Mouse (Mus musculus): ENCODE measurements around the gene Jsrp1.

Gene Jsrp1

GRCm38 (mm10) chr10:80805322-80805721 is 8.0 kb downstream of the Jsrp1 start:
- Histone ChIP-seq H3K4me1 (replicated peaks; ENCODE audit: low read depth, low read length) (peaks cover 93% of the 10 kb centered on the region), H3K27me3 (ENCODE audit: insufficient read depth, low read length) (peaks cover 30% of the 10 kb centered on the region), H3K36me3 (ENCODE audit: insufficient read depth, low read length) (peaks cover 51% of the 10 kb centered on the region), H3K4me3 (replicated peaks; ENCODE audit: low read length) (no peak overlapping the region), H3K9me3 (ENCODE audit: low read length) (no peaks in the 10 kb centered on the region)
- TF ChIP-seq NANOG (IDR thresholded peaks at IDR 0.05; ENCODE audit: borderline replicate concordance, low read length) (no peak), CTCF (conservative IDR thresholded peaks at IDR 0.05; ENCODE audit: low read length) (no peak), POU5F1 (IDR thresholded peaks at IDR 0.05; ENCODE audit: borderline replicate concordance, low read length) (no peak)

- no peak for TF ChIP-seq CTCF (conservative IDR thresholded peaks at IDR 0.05; ENCODE audit: low read length)
- no peak for TF ChIP-seq NANOG (IDR thresholded peaks at IDR 0.05; ENCODE audit: borderline replicate concordance, low read length)
- TF ChIP-seq POU5F1 (IDR thresholded peaks at IDR 0.05; ENCODE audit: borderline replicate concordance, low read length) = no peak
Observed at GRCm38 (mm10) chr10:80804916-80805315, 8.4 kb downstream of the Jsrp1 start, which contains the start of gene Amh. Gene Amh, plus strand, starts transcription at chr10:80805243.

GRCm38 (mm10) chr10:80804340-80804739 is 9.0 kb downstream of the Jsrp1 start:
- H3K9me3 ChIP-seq (ENCODE audit: low read length) = no peaks in the 10 kb centered on the region
- H3K27me3 ChIP-seq (ENCODE audit: insufficient read depth, low read length) = peaks cover 21% of the 10 kb centered on the region
- H3K4me3 ChIP-seq (replicated peaks; ENCODE audit: low read length) = no peak overlapping the region
- H3K4me1 ChIP-seq (replicated peaks; ENCODE audit: low read depth, low read length) = peaks cover 93% of the 10 kb centered on the region
- peaks cover 59% of the 10 kb centered on the region for H3K36me3 ChIP-seq (ENCODE audit: insufficient read depth, low read length)
- no peak for TF ChIP-seq CTCF (conservative IDR thresholded peaks at IDR 0.05; ENCODE audit: low read length)
- TF ChIP-seq POU5F1 (IDR thresholded peaks at IDR 0.05; ENCODE audit: borderline replicate concordance, low read length) = no peak
- no peak for TF ChIP-seq NANOG (IDR thresholded peaks at IDR 0.05; ENCODE audit: borderline replicate concordance, low read length)

More at GRCm38 (mm10) chr10:80804916-80805315, 8.4 kb downstream of the Jsrp1 start, which contains the start of gene Amh:
- H3K36me3 ChIP-seq (ENCODE audit: insufficient read depth, low read length) = peaks cover 55% of the 10 kb centered on the region
- H3K9me3 ChIP-seq (ENCODE audit: low read length) = no peaks in the 10 kb centered on the region
- H3K27me3 ChIP-seq (ENCODE audit: insufficient read depth, low read length) = peaks cover 26% of the 10 kb centered on the region
- peaks cover 93% of the 10 kb centered on the region for H3K4me1 ChIP-seq (replicated peaks; ENCODE audit: low read depth, low read length)
- H3K4me3 ChIP-seq (replicated peaks; ENCODE audit: low read length) = peak within 1 kb of the TSS; percentile 84

GRCm38 (mm10) chr10:80802996-80803395 is 10.3 kb downstream of the Jsrp1 start:
- peaks cover 59% of the 10 kb centered on the region for H3K36me3 ChIP-seq (ENCODE audit: insufficient read depth, low read length)
- H3K4me3 ChIP-seq (replicated peaks; ENCODE audit: low read length) = no peak overlapping the region
- peaks cover 81% of the 10 kb centered on the region for H3K4me1 ChIP-seq (replicated peaks; ENCODE audit: low read depth, low read length)
- no peak for TF ChIP-seq NANOG (IDR thresholded peaks at IDR 0.05; ENCODE audit: borderline replicate concordance, low read length)
- TF ChIP-seq POU5F1 (IDR thresholded peaks at IDR 0.05; ENCODE audit: borderline replicate concordance, low read length) = no peak
- no peak for TF ChIP-seq CTCF (conservative IDR thresholded peaks at IDR 0.05; ENCODE audit: low read length)
- H3K9me3 ChIP-seq (ENCODE audit: low read length) = no peaks in the 10 kb centered on the region
- H3K27me3 ChIP-seq (ENCODE audit: insufficient read depth, low read length) = peaks cover 8% of the 10 kb centered on the region

- peaks cover 77% of the 10 kb centered on the region for H3K4me1 ChIP-seq (replicated peaks; ENCODE audit: low read depth, low read length)
- TF ChIP-seq NANOG (IDR thresholded peaks at IDR 0.05; ENCODE audit: borderline replicate concordance, low read length) (no peak), CTCF (conservative IDR thresholded peaks at IDR 0.05; ENCODE audit: low read length) (no peak), POU5F1 (IDR thresholded peaks at IDR 0.05; ENCODE audit: borderline replicate concordance, low read length) (no peak)
- H3K4me3 ChIP-seq (replicated peaks; ENCODE audit: low read length) = peak overlapping the region; percentile 17; the same call in 1 of the 2 replicates
- H3K9me3 ChIP-seq (ENCODE audit: low read length) = no peaks in the 10 kb centered on the region
- H3K36me3 ChIP-seq (ENCODE audit: insufficient read depth, low read length) = peaks cover 60% of the 10 kb centered on the region
- H3K27me3 ChIP-seq (ENCODE audit: insufficient read depth, low read length) = peaks cover 8% of the 10 kb centered on the region
Observed at GRCm38 (mm10) chr10:80802204-80802912, 10.9 kb downstream of the Jsrp1 start.

GRCm38 (mm10) chr10:80799070-80799566 is 14.2 kb downstream of the Jsrp1 start:
- peak overlapping the region; percentile 90 for H3K4me3 ChIP-seq (replicated peaks; ENCODE audit: low read length)
- no peaks in the 10 kb centered on the region for H3K27me3 ChIP-seq (ENCODE audit: insufficient read depth, low read length)
- H3K36me3 ChIP-seq (ENCODE audit: insufficient read depth, low read length) = peaks cover 79% of the 10 kb centered on the region
- no peak for TF ChIP-seq POU5F1 (IDR thresholded peaks at IDR 0.05; ENCODE audit: borderline replicate concordance, low read length)
- no peak for TF ChIP-seq NANOG (IDR thresholded peaks at IDR 0.05; ENCODE audit: borderline replicate concordance, low read length)
- no peak for TF ChIP-seq CTCF (conservative IDR thresholded peaks at IDR 0.05; ENCODE audit: low read length)
- peaks cover 83% of the 10 kb centered on the region for H3K4me1 ChIP-seq (replicated peaks; ENCODE audit: low read depth, low read length)
- no peaks in the 10 kb centered on the region for H3K9me3 ChIP-seq (ENCODE audit: low read length)

- peak within 1 kb of the TSS; percentile 90 for H3K4me3 ChIP-seq (replicated peaks; ENCODE audit: low read length)
- no peaks in the 10 kb centered on the region for H3K27me3 ChIP-seq (ENCODE audit: insufficient read depth, low read length)
- H3K36me3 ChIP-seq (ENCODE audit: insufficient read depth, low read length) = peaks cover 79% of the 10 kb centered on the region
- no peaks in the 10 kb centered on the region for H3K9me3 ChIP-seq (ENCODE audit: low read length)
- TF ChIP-seq NANOG (IDR thresholded peaks at IDR 0.05; ENCODE audit: borderline replicate concordance, low read length) = no peak
- TF ChIP-seq POU5F1 (IDR thresholded peaks at IDR 0.05; ENCODE audit: borderline replicate concordance, low read length) = no peak
- no peak for TF ChIP-seq CTCF (conservative IDR thresholded peaks at IDR 0.05; ENCODE audit: low read length)
- peaks cover 83% of the 10 kb centered on the region for H3K4me1 ChIP-seq (replicated peaks; ENCODE audit: low read depth, low read length)
Observed at GRCm38 (mm10) chr10:80798150-80799006, 14.9 kb downstream of the Jsrp1 start, which contains the start of the genes Sf3a2 and Plekhj1. Gene Sf3a2, plus strand, starts transcription at chr10:80798198. Gene Plekhj1, minus strand, starts transcription at chr10:80798626.

Data from E14TG2a.4 (cell line).